Mouse (Mus musculus): Measurements from ENCODE around the gene Adamtsl1. TPM values are rescaled to one million over a fixed set of nuclear protein-coding genes. Genes with fewer than 3 reads are reported as not detected.

The Adamtsl1 gene
- polyA plus RNA-seq, 1 experiment, result 5.2 TPM

GRCm38 (mm10) chr4:86395636-86396035 lies 881.7 kb downstream of the Adamtsl1 start:
- Histone ChIP-seq H3K4me1 (ENCODE audit: control insufficient read depth, insufficient read depth, low read length) (no peaks in the 10 kb centered on the region; the same call in 1 of the 2 replicates), H3K27me3 (replicated peaks; ENCODE audit: control insufficient read depth, insufficient read depth, low read length) (no peaks in the 10 kb centered on the region), H3K4me3 (ENCODE audit: insufficient read depth, low read depth, low read length) (no peak overlapping the region), H3K27ac (ENCODE audit: insufficient read depth, low read depth, low read length) (no peak overlapping the region), H3K36me3 (ENCODE audit: control insufficient read depth, insufficient read depth, low read length) (no peaks in the 10 kb centered on the region)
- TF ChIP-seq POLR2A (IDR thresholded peaks at IDR 0.05; ENCODE audit: low read depth, low read length), result no peak
- TF ChIP-seq CTCF (conservative IDR thresholded peaks at IDR 0.05; ENCODE audit: insufficient read depth, insufficient read length, low read depth, low read length), result no peak
- peak; percentile 7 for DNase-seq
- WGBS, result 78% methylated on average over 6 of the region's 6 CpGs

GRCm38 (mm10) chr4:86396672-86397288 lies 882.8 kb downstream of the Adamtsl1 start:
- no peaks in the 10 kb centered on the region for H3K36me3 ChIP-seq (ENCODE audit: control insufficient read depth, insufficient read depth, low read length)
- TF ChIP-seq CTCF (conservative IDR thresholded peaks at IDR 0.05; ENCODE audit: insufficient read depth, insufficient read length, low read depth, low read length), result no peak
- no peak for TF ChIP-seq POLR2A (IDR thresholded peaks at IDR 0.05; ENCODE audit: low read depth, low read length)
- peak; percentile 44 for DNase-seq
- no peaks in the 10 kb centered on the region for H3K27me3 ChIP-seq (replicated peaks; ENCODE audit: control insufficient read depth, insufficient read depth, low read length)
- WGBS, result 66% methylated on average over 7 of the region's 7 CpGs
- no peak overlapping the region for H3K4me3 ChIP-seq (ENCODE audit: insufficient read depth, low read depth, low read length)
- no peaks in the 10 kb centered on the region; the same call in 1 of the 2 replicates for H3K4me1 ChIP-seq (ENCODE audit: control insufficient read depth, insufficient read depth, low read length)
- peak overlapping the region; percentile 51 for H3K27ac ChIP-seq (ENCODE audit: insufficient read depth, low read depth, low read length)

GRCm38 (mm10) chr4:86397470-86397869 lies 883.5 kb downstream of the Adamtsl1 start:
- H3K4me3 ChIP-seq (ENCODE audit: insufficient read depth, low read depth, low read length), result no peak overlapping the region
- 48% methylated on average over 2 of the region's 2 CpGs for WGBS
- no peaks in the 10 kb centered on the region for H3K27me3 ChIP-seq (replicated peaks; ENCODE audit: control insufficient read depth, insufficient read depth, low read length)
- no peak for TF ChIP-seq POLR2A (IDR thresholded peaks at IDR 0.05; ENCODE audit: low read depth, low read length)
- no peak for TF ChIP-seq CTCF (conservative IDR thresholded peaks at IDR 0.05; ENCODE audit: insufficient read depth, insufficient read length, low read depth, low read length)
- no peak overlapping the region for H3K27ac ChIP-seq (ENCODE audit: insufficient read depth, low read depth, low read length)
- no peaks in the 10 kb centered on the region; the same call in 1 of the 2 replicates for H3K4me1 ChIP-seq (ENCODE audit: control insufficient read depth, insufficient read depth, low read length)
- no peaks in the 10 kb centered on the region for H3K36me3 ChIP-seq (ENCODE audit: control insufficient read depth, insufficient read depth, low read length)
- peak; percentile 14 for DNase-seq

GRCm38 (mm10) chr4:86401116-86401515 lies 887.1 kb downstream of the Adamtsl1 start:
- no peak overlapping the region for H3K4me3 ChIP-seq (ENCODE audit: insufficient read depth, low read depth, low read length)
- H3K4me1 ChIP-seq (ENCODE audit: control insufficient read depth, insufficient read depth, low read length), result no peaks in the 10 kb centered on the region; the same call in 1 of the 2 replicates
- 58% methylated on average over 3 of the region's 3 CpGs for WGBS
- TF ChIP-seq CTCF (conservative IDR thresholded peaks at IDR 0.05; ENCODE audit: insufficient read depth, insufficient read length, low read depth, low read length) (no peak), POLR2A (IDR thresholded peaks at IDR 0.05; ENCODE audit: low read depth, low read length) (no peak)
- no peak overlapping the region for H3K27ac ChIP-seq (ENCODE audit: insufficient read depth, low read depth, low read length)
- no peaks in the 10 kb centered on the region for H3K36me3 ChIP-seq (ENCODE audit: control insufficient read depth, insufficient read depth, low read length)
- H3K27me3 ChIP-seq (replicated peaks; ENCODE audit: control insufficient read depth, insufficient read depth, low read length), result no peaks in the 10 kb centered on the region
- DNase-seq, result no peak

- peak; percentile 22 for DNase-seq
- Histone ChIP-seq H3K36me3 (ENCODE audit: control insufficient read depth, insufficient read depth, low read length) (no peaks in the 10 kb centered on the region), H3K27ac (ENCODE audit: insufficient read depth, low read depth, low read length) (no peak overlapping the region), H3K4me3 (ENCODE audit: insufficient read depth, low read depth, low read length) (no peak overlapping the region), H3K4me1 (ENCODE audit: control insufficient read depth, insufficient read depth, low read length) (no peaks in the 10 kb centered on the region), H3K27me3 (replicated peaks; ENCODE audit: control insufficient read depth, insufficient read depth, low read length) (no peaks in the 10 kb centered on the region)
- 41% methylated on average over 7 of the region's 7 CpGs for WGBS
- TF ChIP-seq POLR2A (IDR thresholded peaks at IDR 0.05; ENCODE audit: low read depth, low read length) (no peak), CTCF (conservative IDR thresholded peaks at IDR 0.05; ENCODE audit: insufficient read depth, insufficient read length, low read depth, low read length) (no peak)
These were observed 892.7 kb downstream of the Adamtsl1 start for GRCm38 (mm10) chr4:86406501-86407199.

GRCm38 (mm10) chr4:86407200-86407527 lies 893.2 kb downstream of the Adamtsl1 start:
- Histone ChIP-seq H3K27ac (ENCODE audit: insufficient read depth, low read depth, low read length) (no peak overlapping the region), H3K4me1 (ENCODE audit: control insufficient read depth, insufficient read depth, low read length) (no peaks in the 10 kb centered on the region)
- no peak for TF ChIP-seq CTCF (conservative IDR thresholded peaks at IDR 0.05; ENCODE audit: insufficient read depth, insufficient read length, low read depth, low read length)
- TF ChIP-seq POLR2A (IDR thresholded peaks at IDR 0.05; ENCODE audit: low read depth, low read length), result no peak

GRCm38 (mm10) chr4:86408421-86408820 lies 894.4 kb downstream of the Adamtsl1 start:
- TF ChIP-seq CTCF (conservative IDR thresholded peaks at IDR 0.05; ENCODE audit: insufficient read depth, insufficient read length, low read depth, low read length) (no peak), POLR2A (IDR thresholded peaks at IDR 0.05; ENCODE audit: low read depth, low read length) (no peak)
- no peak overlapping the region for H3K4me3 ChIP-seq (ENCODE audit: insufficient read depth, low read depth, low read length)
- no peaks in the 10 kb centered on the region for H3K36me3 ChIP-seq (ENCODE audit: control insufficient read depth, insufficient read depth, low read length)
- DNase-seq, result peak; percentile 4
- 72% methylated on average over 9 of the region's 9 CpGs for WGBS
- H3K27me3 ChIP-seq (replicated peaks; ENCODE audit: control insufficient read depth, insufficient read depth, low read length), result no peaks in the 10 kb centered on the region
- H3K4me1 ChIP-seq (ENCODE audit: control insufficient read depth, insufficient read depth, low read length), result no peaks in the 10 kb centered on the region
- H3K27ac ChIP-seq (ENCODE audit: insufficient read depth, low read depth, low read length), result no peak overlapping the region

More at GRCm38 (mm10) chr4:86407200-86407527, 893.2 kb downstream of the Adamtsl1 start:
- no peak for DNase-seq
- Histone ChIP-seq H3K27me3 (replicated peaks; ENCODE audit: control insufficient read depth, insufficient read depth, low read length) (no peaks in the 10 kb centered on the region), H3K36me3 (ENCODE audit: control insufficient read depth, insufficient read depth, low read length) (no peaks in the 10 kb centered on the region), H3K4me3 (ENCODE audit: insufficient read depth, low read depth, low read length) (no peak overlapping the region)
- 62% methylated on average over 3 of the region's 3 CpGs for WGBS

Data from kidney, adult 2 months (tissue).